Mouse (Mus musculus) spleen, adult 12 weeks (tissue): ENCODE results near the gene Vmn1r58.
"Not testable (repeated sequence)": the region's sequence is repeated elsewhere in the genome, so short reads cannot be mapped to it uniquely, and the experiment has no call there.

Experiments
- DNase-seq: peaks from one replicate; pipeline ENCODE4 v3.0.0; 2022; ENCODE audit warnings: low spot score

Vmn1r58 gene

DNA sequence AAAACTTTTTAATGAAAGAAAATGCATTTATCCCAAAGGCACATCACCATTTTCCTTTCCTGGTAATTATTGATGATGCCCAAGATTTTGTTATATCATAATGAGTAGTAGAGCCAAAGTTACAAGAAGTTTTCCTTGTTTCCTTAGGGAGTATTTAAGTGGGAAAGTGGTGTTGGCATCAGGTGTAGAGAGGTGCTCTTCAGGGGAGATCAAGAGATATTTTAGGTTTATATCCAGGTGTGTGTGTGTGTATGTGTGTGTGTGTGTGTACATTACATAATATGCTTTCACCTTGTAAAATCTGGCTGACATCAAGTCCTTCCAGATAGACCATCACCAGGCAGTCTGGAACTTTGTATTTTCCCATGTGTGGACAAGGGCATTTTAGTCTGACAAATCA lies at the start of gene Vmn1r58:
TSS of gene Vmn1r58 (minus strand) at position 101 of the 400 bp plus-strand sequence.
- not testable (repeated sequence) for DNase-seq

DNA sequence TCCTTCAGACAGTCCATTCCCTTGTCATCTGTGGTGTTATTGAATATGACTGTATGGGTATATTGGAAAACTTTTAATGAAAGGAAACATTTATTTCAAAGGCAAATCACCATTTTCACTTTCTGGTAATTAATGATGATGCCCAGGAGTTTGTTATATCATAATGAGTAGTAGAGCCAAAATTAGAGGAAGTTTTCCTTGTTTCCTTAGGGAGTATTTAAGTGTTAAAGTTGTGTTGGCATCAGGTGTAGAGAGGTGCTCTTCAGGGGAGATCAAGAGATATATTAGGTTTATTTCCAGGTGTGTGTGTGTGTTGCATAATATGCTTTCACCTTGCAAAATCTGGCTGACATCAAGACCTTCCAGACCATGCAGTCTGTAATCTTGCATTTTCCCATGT lies 43.5 kb upstream of the Vmn1r58 start, which contains the start of gene Vmn1r59:
TSS of gene Vmn1r59 (minus strand) at position 101 of the 400 bp plus-strand sequence.
- DNase-seq: no peak

DNA sequence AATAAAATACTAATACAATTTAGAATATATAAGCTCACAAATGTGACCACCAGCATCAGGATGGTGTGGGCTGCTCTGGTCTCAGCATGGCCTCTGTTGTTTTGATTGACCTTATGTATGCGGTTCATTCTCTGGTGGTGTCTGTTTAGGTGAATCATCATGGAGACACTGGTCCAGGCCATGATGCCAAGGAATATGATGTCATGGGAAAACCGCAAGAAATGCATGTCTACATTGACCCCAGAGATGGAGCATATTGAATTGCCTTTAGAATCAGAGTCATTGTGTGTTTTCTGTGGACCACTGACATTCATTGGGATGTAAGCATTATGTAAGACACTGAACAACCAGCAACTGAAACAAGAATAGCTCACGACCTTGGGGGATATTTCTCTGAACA lies 40.8 kb upstream of the Vmn1r58 start:
- DNase-seq: not testable (repeated sequence)

DNA sequence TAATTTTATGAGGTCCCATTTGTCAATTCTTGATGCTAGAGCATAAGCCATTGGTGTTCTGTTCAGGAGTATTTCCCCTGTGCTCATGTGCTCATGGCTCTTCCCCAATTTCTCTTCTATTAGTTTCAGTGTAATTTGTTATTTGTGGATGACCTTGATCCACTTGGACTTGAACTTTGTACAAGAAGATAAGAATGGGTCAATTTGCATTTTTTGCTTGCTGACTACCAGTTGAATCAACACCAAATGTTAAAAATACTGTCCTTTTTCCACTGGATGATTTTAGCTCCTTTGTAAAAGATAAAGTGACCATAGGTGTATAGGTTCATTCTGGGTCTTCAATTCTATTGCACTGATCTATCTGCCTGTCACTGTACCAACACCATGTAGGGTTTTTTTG lies 35.4 kb upstream of the Vmn1r58 start:
- DNase-seq: no peak

DNA sequence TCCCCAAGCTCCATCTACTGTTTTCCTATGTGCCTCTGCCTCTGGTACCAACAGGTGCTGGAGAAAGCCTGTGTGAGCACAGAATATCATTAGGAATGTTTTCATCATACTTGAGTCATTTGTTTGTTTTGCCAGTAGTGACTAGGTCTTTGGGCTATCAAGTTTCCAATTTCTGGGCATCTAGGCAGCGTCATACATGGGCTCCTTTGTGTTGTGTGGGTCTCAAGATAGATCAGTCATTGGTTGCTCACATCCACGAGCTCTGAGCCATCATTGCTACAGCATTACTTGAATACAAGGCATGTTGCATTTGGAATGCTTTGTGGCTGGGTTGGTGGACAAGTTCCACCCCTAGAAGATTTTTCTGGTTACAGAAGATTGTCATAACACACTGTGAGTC lies 7.0 kb downstream of the Vmn1r58 start:
- no peak for DNase-seq

DNA sequence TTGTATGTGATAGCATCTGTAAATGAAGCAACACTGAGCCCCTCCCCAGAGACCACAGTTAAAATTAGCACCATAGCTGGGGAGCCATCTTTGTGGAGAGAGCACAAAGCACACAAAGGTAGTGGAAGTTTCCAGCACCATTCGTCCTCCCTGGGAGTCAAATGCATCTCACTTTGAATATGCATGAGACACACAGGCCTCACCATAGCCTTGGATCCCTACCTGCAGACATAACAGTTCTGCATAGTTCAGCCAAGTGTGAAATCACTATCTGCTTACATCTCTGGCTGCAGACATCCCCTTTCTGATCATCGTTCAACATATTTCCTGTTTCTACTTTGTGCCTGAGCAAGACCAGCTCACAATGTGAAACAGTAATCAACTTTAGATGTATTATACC lies 46.5 kb downstream of the Vmn1r58 start:
- no peak for DNase-seq

DNA sequence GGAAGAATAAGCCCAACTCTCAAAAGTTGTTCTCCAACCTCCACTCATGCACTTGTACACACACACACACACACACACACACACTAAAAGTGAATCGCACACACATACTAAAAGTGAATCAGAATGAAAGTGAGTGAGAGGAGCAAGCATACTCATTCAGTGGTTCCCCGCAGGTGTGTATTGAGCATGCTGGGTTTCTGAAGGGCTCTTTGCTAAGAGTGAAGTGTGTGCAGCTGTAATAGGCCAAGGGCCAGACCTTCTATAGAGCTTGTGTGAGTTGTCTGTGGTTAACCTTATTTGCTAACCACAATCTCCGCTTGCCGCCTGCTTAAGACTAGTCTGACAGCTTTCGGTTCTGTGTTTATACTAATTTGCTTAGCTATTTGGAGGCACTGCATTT lies 49.6 kb downstream of the Vmn1r58 start:
- no peak for DNase-seq
